Mouse (Mus musculus): ENCODE data around the gene Mzf1. TPM values are rescaled to one million over a fixed set of nuclear protein-coding genes. Genes with fewer than 3 reads are reported as not detected.

Gene Mzf1
- total and polyA plus RNA-seq, 3 experiments = 0.31 to 0.55 (median 0.50) TPM

DNA sequence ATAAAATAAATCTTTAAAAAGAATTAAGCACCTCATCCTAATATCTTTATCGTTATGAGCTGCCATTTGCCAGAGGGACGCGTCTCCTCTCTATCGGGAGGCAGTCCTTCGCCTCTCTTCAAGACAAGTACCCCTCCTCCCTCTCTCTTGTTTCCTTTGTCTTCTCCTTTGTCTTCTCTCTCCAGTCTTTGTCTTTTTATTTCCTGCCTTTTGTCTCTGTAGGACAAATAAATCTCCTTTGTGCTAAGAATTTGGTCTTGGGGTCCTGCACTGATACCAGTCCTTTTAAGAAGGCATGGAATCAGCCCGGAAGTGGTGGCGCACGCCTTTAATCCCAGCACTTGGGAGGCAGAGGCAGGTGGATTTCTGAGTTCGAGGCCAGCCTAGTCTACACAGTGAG is 5.0 kb upstream of the Mzf1 start:
- no peak overlapping the region for H3K27ac ChIP-seq (ENCODE audit: insufficient read depth, low read depth)
- no peak for DNase-seq (ENCODE audit: extremely low read depth)
- no peaks in the 10 kb centered on the region for H3K36me3 ChIP-seq (replicated peaks in 1 of 2; ENCODE audit: control insufficient read depth in 1 of 2, insufficient read depth in 1 of 2, low read length in 1 of 2)
- TF ChIP-seq EP300 (IDR thresholded peaks at IDR 0.05; ENCODE audit: low read length) = no peak
- no peak for TF ChIP-seq E2F4 (IDR thresholded peaks at IDR 0.05; ENCODE audit: insufficient replicate concordance, low read depth, low read length)
- TF ChIP-seq IRF4 (IDR thresholded peaks at IDR 0.05; ENCODE audit: low read depth, low read length) = no peak
- no peak for TF ChIP-seq PAX5 (IDR thresholded peaks at IDR 0.05; ENCODE audit: low read length)
- no peak for TF ChIP-seq ZKSCAN1 (IDR thresholded peaks at IDR 0.05; ENCODE audit: borderline replicate concordance, low read depth, low read length)
- H3K4me3 ChIP-seq (replicated peaks in 1 of 3; ENCODE audit: low read depth in 2 of 3, low read length in 2 of 3, poor library complexity in 1 of 3) = no peak overlapping the region
- H3K27me3 ChIP-seq (replicated peaks) = peaks cover 35% of the 10 kb centered on the region
- H3K4me2 ChIP-seq (ENCODE audit: insufficient read depth, low read depth, poor library complexity, severe bottlenecking) = no peak overlapping the region
- H3K9ac ChIP-seq (ENCODE audit: insufficient read depth, low read depth) = no peak overlapping the region
- dilution Hi-C loops (cut with MboI; ENCODE audit: extremely low pct_ligation_motif_present, extremely low pct_unique_long_range_greater_than_20kb, low sequenced_read_pairs) (no loop called here), in situ Hi-C loops (cut with MboI; ENCODE audit: low pct_ligation_motif_present, low pct_unique_long_range_greater_than_20kb, low sequenced_read_pairs) (loop anchor here (25.0 kb wide), 2 partner anchors 228 to 1253 kb away; partner anchors contain the start of genes Lig1 and Zswim9)
- H3K79me2 ChIP-seq (replicated peaks; ENCODE audit: control insufficient read depth, extremely low read depth, insufficient read depth, poor library complexity, severe bottlenecking) = no peaks in the 10 kb centered on the region
- H3K4me1 ChIP-seq (ENCODE audit: control insufficient read depth in 1 of 2, insufficient read depth in 2 of 2) = 0 out of 4 replicates have a peak, but pooled peaks cover 0 to 4% of the 10 kb centered on the region in 2 experiments
- H3K9me3 ChIP-seq (replicated peaks; ENCODE audit: low read length) = peaks cover 9% of the 10 kb centered on the region

DNA sequence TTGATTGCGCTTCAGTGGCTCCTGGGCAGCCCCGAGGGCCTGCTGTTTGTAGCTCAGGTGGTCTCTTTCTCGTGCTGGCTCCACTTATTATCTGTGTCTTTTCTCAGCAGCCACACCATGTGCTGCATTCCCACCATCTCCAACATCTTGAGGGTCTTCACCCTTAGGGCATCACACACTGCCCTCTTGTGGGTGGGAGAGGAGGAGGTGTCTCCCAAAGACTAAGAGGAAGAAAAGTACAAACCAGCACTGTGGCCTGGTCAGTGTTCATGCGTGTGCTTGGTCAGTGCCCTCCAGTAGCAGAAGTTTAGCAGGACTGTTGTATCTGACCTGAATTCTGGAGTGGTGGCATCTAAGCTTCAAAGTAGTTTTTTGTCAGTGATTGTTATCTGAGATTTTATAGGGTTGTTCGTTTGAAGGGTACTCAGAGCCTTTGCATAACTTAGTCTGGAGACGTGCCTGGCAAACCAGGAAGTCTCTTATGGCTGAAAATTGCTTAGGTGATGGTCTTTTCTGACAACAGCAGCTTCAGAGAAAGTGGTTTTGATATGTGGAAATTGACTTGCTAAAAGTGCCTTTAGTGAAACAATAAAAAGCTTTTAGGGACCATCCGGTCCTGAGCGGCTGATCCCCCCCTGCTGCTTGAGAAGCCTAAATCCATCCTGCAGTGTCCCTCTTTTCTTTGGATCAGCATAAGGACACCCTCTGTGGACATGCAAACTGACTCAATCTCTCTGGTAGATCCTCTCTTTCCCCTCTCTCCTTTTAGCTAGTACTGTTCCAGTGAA is 2.5 kb upstream of the Mzf1 start:
- H3K27me3 ChIP-seq (replicated peaks) = peaks cover 35% of the 10 kb centered on the region
- H3K4me1 ChIP-seq (ENCODE audit: control insufficient read depth in 1 of 2, insufficient read depth in 2 of 2) = peaks cover 0 to 10% of the 10 kb centered on the region in 2 experiments; a peak in 1 of 4 replicates
- H3K4me3 ChIP-seq (replicated peaks in 1 of 3; ENCODE audit: low read depth in 2 of 3, low read length in 2 of 3, poor library complexity in 1 of 3) = no peak overlapping the region
- DNase-seq (ENCODE audit: extremely low read depth) = no peak
- TF ChIP-seq RAD21 (IDR thresholded peaks at IDR 0.05; ENCODE audit: low read depth, low read length) (peak; percentile 16), PAX5 (IDR thresholded peaks at IDR 0.05; ENCODE audit: low read length) (no peak), CTCF (conservative IDR thresholded peaks at IDR 0.05 in 1 of 2, IDR thresholded peaks at IDR 0.05 in 1 of 2; ENCODE audit: low read depth in 2 of 2, low read length in 2 of 2) (peak in 1 of 2 experiments; percentile 49; a peak in 2 of 4 replicates)
- H3K27ac ChIP-seq (ENCODE audit: insufficient read depth, low read depth) = no peak overlapping the region
- no peaks in the 10 kb centered on the region for H3K79me2 ChIP-seq (replicated peaks; ENCODE audit: control insufficient read depth, extremely low read depth, insufficient read depth, poor library complexity, severe bottlenecking)
- no peaks in the 10 kb centered on the region for H3K9me3 ChIP-seq (replicated peaks; ENCODE audit: low read length)
- no peak overlapping the region for H3K4me2 ChIP-seq (ENCODE audit: insufficient read depth, low read depth, poor library complexity, severe bottlenecking)
- H3K36me3 ChIP-seq (replicated peaks in 1 of 2; ENCODE audit: control insufficient read depth in 1 of 2, insufficient read depth in 1 of 2, low read length in 1 of 2) = no peaks in the 10 kb centered on the region
- dilution Hi-C loops (cut with MboI; ENCODE audit: extremely low pct_ligation_motif_present, extremely low pct_unique_long_range_greater_than_20kb, low sequenced_read_pairs) (no loop called here), in situ Hi-C loops (cut with MboI; ENCODE audit: low pct_ligation_motif_present, low pct_unique_long_range_greater_than_20kb, low sequenced_read_pairs) (loop anchor here (25.0 kb wide), 2 partner anchors 230 to 1255 kb away; partner anchors contain the start of genes Lig1 and Zswim9)
- H3K9ac ChIP-seq (ENCODE audit: insufficient read depth, low read depth) = no peak overlapping the region

DNA sequence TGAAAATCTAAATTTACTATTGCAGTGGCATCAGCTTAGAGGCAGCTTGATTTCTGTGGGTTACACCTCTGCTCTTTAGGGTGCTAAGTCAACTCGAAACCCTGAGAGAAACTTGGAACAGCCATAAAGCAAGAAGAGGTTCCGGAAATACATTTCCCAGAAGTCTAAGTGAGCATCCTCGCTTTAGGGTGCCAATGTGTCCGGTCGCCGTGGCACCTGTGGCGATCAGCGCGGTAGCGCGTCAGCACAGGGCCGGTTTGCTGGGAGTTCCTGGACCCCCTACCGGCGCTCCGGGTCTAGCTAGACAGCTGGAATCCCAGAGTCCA is 640 bp downstream of the Mzf1 start:
- dilution Hi-C loops (cut with MboI; ENCODE audit: extremely low pct_ligation_motif_present, extremely low pct_unique_long_range_greater_than_20kb, low sequenced_read_pairs) = no loop called here
- peaks cover 0 to 10% of the 10 kb centered on the region in 2 experiments; a peak in 1 of 4 replicates for H3K4me1 ChIP-seq (ENCODE audit: control insufficient read depth in 1 of 2, insufficient read depth in 2 of 2)
- no peak for DNase-seq (ENCODE audit: extremely low read depth)
- in situ Hi-C loops (cut with MboI; ENCODE audit: low pct_ligation_motif_present, low pct_unique_long_range_greater_than_20kb, low sequenced_read_pairs) = loop anchor here (25.0 kb wide), 2 partner anchors 233 to 1258 kb away; partner anchors contain the start of genes Lig1 and Zswim9
- 0 out of 2 replicates have a peak overlapping the region, but pooled peaks have one; percentile 2 for H3K4me2 ChIP-seq (ENCODE audit: insufficient read depth, low read depth, poor library complexity, severe bottlenecking)
- peaks cover 26% of the 10 kb centered on the region for H3K27me3 ChIP-seq (replicated peaks)
- H3K9ac ChIP-seq (ENCODE audit: insufficient read depth, low read depth) = no peak overlapping the region
- no peaks in the 10 kb centered on the region for H3K9me3 ChIP-seq (replicated peaks; ENCODE audit: low read length)
- H3K79me2 ChIP-seq (replicated peaks; ENCODE audit: control insufficient read depth, extremely low read depth, insufficient read depth, poor library complexity, severe bottlenecking) = no peaks in the 10 kb centered on the region
- peak overlapping the region; percentile 65 to 68 (median 66) for H3K4me3 ChIP-seq (replicated peaks in 1 of 3; ENCODE audit: low read depth in 2 of 3, low read length in 2 of 3, poor library complexity in 1 of 3)
- H3K36me3 ChIP-seq (replicated peaks in 1 of 2; ENCODE audit: control insufficient read depth in 1 of 2, insufficient read depth in 1 of 2, low read length in 1 of 2) = no peaks in the 10 kb centered on the region
- TF ChIP-seq EP300 (IDR thresholded peaks at IDR 0.05; ENCODE audit: low read length) = no peak
- TF ChIP-seq E2F4 (IDR thresholded peaks at IDR 0.05; ENCODE audit: insufficient replicate concordance, low read depth, low read length) = no peak
- no peak for TF ChIP-seq ELF1 (IDR thresholded peaks at IDR 0.05; ENCODE audit: low read depth, low read length)
- no peak for TF ChIP-seq NRF1 (IDR thresholded peaks at IDR 0.05; ENCODE audit: low read depth, low read length)
- no peak for TF ChIP-seq BHLHE40 (IDR thresholded peaks at IDR 0.05; ENCODE audit: low read depth, low read length)
- TF ChIP-seq KAT2A (IDR thresholded peaks at IDR 0.05; ENCODE audit: insufficient replicate concordance, low read length) = no peak
- no peak for TF ChIP-seq MYC (IDR thresholded peaks at IDR 0.05; ENCODE audit: low read depth, low read length)
- H3K27ac ChIP-seq (ENCODE audit: insufficient read depth, low read depth) = no peak overlapping the region

All from CH12.LX (cell line).